Mouse (Mus musculus) cortical plate, adult 2 months (tissue): ENCODE results near the gene Casq2.

Experiments
- CTCF ChIP-seq: fragments of 200-500 bp; IDR thresholded peaks from 2 replicates; pipeline ENCODE4 v1.5.1; 2011; ENCODE audit warnings: mild to moderate bottlenecking, control low read depth, low read length; ENCODE audit not compliant: insufficient read depth; ENCODE audit errors: extremely low read depth
- POLR2A ChIP-seq: fragments of 200-500 bp; IDR thresholded peaks from 2 replicates; pipeline ENCODE4 v1.6.1; 2011; ENCODE audit warnings: mild to moderate bottlenecking, low read length, control low read depth; ENCODE audit not compliant: insufficient read depth; ENCODE audit errors: extremely low read depth

GRCm38 (mm10) chr3:102099242-102099641 is 13.0 kb downstream of the Casq2 start:
- TF ChIP-seq CTCF (no peak), POLR2A (no peak)
